Mouse (Mus musculus): ENCODE measurements around the gene Eif3k.

GRCm38 (mm10) chr7:28926172-28926571 is 55.5 kb downstream of the Eif3k start:
- no peak for TF ChIP-seq POLR2A (IDR thresholded peaks at IDR 0.05; ENCODE audit: extremely low read depth, insufficient read depth, low read length)
- no peak for TF ChIP-seq CTCF (IDR thresholded peaks at IDR 0.05; ENCODE audit: extremely low read depth, insufficient read depth, low read length)

Measured in cortical plate, adult 2 months (tissue).